Mouse (Mus musculus) spleen, adult 12 weeks (tissue): ENCODE results near the gene Nod1.
A peak's percentile ranks its signal among the peaks of the same experiment; 100 is the strongest.

Source experiments
- DNase-seq: peaks from one replicate; pipeline ENCODE4 v3.0.0; 2022; ENCODE audit warnings: low spot score

The Nod1 gene

DNA sequence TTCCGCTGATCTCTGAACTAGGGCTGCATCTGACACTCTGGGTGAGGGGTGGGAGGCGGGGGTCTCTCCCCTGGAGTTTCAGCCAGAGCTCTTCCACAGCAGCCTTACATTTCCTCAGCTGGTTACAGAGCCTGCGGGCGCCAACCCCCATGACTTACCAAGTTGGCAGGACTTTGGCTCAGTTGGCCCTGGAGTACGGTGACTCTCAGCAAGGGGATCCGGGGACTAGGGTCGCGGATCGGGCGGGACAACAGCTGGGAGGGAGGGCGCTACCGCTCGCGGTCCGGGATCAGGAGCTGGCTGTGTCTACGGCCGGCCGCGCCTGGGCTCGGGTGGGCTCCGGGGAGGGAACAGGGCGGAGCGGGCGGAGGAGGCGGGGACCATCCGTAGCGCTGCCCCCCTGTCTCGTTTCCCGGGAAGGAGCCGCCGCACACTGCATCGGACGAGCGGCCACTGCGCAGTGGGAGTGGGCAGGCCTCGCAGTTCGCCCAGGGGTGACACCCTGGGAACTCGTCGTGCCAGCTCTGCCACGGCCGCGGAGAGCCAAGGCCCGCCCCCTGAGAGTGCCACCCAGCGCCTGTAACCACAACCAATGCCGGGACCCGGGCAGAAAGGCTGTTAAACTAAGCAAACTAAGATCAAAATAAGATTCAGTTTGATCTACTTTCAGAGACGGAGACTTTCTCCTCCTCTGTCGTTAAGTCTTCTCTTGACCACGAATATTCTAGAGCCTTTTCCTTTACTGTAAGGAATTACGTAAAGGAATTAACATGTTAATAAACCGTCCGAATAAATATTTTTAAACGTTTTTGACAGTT lies at the start of gene Nod1:
Gene Nod1, minus strand, starts transcription at position 502 of the 818 bp plus-strand sequence.
- peak; percentile 30 for DNase-seq

DNA sequence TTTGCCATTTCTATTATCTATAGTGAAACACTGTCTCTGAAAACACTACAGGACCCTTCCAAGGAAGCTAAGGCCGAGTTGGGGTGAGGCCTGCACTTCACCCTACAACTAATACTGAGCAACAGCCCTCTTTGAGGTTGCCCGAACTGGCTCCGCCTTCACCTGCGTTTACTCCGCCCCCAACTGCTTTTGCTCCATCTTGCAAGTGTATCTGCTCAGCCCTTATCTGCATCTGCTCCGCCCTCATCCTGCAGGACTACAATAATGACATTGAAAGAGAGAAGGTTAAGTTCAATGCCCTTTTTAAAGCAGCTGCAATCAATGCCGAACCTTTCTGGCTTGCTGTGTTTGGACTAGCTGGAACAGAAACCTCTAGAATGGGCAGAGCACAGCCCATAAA lies 49.4 kb upstream of the Nod1 start:
- DNase-seq = no peak

- no peak for DNase-seq
Measured at GRCm38 (mm10) chr6:55018417-55018816, 46.0 kb upstream of the Nod1 start.

- DNase-seq = peak; percentile 18
Measured at GRCm38 (mm10) chr6:55016710-55017583, 44.5 kb upstream of the Nod1 start.

GRCm38 (mm10) chr6:55016236-55016635 lies 43.8 kb upstream of the Nod1 start:
- no peak for DNase-seq

- DNase-seq = no peak
Measured at GRCm38 (mm10) chr6:55014184-55014583, 41.8 kb upstream of the Nod1 start.

GRCm38 (mm10) chr6:55012516-55012915 lies 40.1 kb upstream of the Nod1 start:
- DNase-seq = no peak

GRCm38 (mm10) chr6:55010330-55011091 lies 38.1 kb upstream of the Nod1 start:
- DNase-seq = no peak

DNA sequence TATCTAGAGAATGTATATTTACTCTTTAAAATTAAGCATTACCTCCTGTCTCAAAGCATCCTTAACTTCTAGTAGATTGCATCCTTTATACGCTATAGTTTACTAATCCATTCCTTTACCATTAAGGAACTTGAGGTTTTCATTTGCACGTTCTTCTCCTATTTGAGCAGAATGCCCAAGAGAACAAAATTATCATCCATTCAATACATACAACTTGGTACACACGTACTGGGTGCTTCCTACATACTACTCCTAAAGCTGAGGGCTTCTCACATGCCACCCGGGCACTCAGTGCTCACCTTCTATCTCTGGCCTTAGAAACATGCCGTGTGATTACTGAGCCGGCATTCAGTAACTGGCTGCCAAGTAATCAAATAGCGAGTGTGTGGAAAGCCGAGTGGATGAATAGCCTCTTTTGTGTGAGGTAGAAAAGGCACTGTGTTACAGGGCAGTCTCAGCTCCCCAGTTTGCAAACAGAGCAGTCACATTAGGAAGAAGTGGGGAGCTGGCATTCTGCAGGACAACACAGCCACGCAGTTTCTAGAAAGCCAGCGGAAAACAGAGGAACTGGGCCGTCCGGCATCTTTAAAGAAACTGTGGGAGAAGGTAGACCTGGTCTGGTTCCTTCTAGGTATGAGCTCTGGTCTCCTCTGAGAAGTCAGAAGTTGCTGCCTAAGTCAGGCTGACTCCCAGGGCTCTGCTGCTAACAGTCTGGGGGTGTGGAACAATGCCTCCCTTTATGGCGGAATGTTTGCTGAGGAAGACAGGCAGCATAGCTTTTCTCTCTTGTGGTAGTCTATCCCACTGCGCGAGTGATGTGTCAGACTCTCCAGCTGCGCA lies 37.2 kb upstream of the Nod1 start:
- DNase-seq = no peak

DNA sequence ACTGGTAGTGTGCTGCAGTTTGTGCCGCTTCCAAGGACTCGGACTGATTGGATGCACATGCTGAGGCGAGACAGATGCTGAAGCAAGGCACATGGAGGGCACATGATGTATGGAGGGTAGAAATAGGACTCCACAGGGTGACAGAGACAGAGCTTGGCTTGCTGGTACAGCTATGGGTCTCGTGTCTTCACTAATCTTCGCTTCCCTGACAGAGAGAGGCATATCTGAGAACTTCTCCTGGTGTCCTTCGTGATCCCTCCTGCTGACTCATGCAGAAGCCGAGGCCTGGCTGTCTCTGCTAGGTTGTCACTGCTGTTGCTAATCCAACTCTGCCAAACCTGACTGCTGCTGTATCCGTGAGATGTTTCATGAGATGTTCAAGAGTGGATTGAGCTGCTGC lies 36.0 kb upstream of the Nod1 start:
- DNase-seq = no peak

DNA sequence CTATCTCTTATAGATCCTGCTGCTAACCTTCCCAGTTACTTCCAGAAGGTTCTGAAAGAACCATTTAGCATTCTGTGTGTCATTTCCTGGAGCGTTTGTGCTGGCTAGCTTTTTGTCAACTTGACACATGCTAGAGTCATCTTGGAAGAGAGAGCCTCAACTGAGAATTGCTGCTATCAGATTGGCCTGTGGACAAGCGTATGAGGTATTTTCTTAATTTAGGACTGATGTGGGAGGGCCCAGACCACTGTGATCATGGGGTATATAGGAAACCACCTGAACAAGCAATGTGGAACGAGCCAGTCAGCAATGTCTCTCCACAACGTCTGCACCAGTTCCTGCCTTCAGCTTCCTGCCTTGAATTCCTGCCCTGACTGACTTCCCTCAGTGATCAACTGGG lies 31.1 kb upstream of the Nod1 start:
- DNase-seq = no peak

DNA sequence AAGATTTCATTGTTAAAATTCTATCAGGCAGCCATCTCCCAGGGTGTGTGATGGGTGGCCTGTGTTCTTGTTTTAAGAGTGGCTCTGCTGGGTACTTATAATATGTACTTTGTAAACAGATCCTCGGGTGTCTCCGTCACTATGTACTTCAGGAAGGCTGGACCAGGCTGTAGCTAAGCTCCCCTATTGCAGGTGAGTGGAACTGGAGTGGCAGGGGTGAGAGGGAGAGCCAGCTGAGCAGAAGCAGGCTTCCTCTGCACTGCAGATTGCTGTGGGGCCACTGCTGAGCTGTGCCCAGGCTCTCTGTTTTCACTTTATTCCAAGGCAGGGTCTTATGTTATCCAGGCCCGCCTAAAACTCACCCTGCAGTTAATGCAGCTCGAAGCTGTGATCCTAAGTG lies 30.0 kb upstream of the Nod1 start:
- DNase-seq = no peak

DNA sequence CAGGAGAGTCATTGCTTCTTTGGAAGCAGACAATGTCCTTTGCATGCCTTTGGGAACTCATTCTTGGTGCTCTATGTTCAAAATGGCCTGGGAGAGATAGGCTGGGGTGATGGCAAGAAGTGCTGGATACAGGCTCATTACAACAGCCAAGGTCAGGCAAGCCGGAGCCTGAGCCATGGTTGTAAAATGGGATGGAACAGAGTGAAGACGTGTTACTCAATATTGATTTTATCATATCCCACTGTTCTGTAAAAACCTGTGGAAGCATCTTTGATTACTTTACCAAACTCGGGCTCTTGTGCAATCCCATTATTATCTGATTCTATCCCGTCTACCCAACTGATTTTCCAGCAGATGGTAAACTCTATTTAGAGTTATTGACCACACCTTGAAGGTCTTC lies 28.9 kb upstream of the Nod1 start:
- no peak for DNase-seq

DNA sequence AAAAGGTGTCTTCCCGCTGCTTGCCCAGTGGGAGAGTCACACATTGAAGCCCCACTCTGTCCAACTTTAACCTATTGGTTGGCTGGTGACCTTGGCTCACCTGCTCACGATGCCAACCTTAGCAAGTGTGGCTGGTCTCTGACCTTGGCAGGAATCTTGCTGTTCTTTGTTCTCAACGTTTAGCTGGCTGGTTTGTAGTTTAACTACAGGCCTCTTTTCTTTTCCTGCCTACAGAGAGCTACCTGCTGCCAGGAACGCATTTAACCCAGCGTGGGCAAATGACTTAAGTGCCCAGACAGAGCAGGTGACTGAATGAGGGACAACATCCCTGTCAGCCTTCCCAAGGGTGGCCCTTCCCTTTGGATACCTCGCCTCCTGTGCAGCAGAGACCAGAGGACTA lies 25.3 kb upstream of the Nod1 start:
- DNase-seq = no peak

- DNase-seq = no peak
Measured at GRCm38 (mm10) chr6:54996361-54996760, 23.9 kb upstream of the Nod1 start.

DNA sequence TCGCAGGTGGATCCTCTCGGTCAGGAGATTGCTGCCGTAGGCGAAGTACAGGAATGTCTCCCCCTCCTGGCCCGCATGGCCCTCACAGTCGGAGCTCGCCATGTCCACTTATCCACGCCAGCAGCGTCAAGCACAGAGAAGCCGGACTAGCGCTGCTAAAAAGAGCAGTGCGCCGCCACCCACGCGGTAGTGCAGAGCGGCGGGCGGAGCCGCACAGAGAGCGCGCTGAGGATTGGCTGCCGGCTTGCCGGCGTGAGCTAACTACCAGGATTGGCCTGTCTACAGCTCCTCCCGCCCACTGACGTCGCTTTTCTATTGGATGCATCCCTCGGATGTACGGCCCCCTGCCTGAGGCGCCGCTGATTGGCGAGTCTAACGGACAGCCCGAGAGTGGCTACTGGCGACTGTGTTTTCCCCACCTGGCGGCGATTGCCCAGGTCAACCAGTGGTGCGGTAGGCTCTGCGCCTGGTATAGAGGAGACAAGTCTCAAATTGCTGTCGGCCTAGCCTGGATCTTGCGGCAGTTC lies 20.4 kb upstream of the Nod1 start, which contains the start of gene Ggct:
Gene Ggct, minus strand, starts transcription at position 217 of the 527 bp plus-strand sequence.
- DNase-seq = peak; percentile 85

DNA sequence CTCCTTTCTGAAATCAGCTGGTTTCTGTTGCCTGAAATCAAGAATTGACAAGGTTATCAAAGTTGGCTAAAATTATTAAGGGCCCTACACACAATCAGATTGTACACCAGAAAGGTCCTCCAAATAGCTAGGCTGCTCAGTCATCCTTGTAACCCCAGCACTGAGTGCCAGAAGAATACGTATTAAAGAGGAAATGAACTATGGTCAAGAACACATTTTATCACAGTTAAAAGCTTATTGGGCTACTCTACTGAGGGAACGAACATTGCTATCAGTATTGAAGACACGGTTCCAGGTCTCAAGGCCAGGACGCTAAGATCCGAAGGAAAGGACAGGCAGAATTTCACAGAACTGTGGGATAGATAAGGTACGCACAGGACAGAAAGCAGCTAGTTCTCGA lies 19.7 kb upstream of the Nod1 start:
- DNase-seq = no peak

DNA sequence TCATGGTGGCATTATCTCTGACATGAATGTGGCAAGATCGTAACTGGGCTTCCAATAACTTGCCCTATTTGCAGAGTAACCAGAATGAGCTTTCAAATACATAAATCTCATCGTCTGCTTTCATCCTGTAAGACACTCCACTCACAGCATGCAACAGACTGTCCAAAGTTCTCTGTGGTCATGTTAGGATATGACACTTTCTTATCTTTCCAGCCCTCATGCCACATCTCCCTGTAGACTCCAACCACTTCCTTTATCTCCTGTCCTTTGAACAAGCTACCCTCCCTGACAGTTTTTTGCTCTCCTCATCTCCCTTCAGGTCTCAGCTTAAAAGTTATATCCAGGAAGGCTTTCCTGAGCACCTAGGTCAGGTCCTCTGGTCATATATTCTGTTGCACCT lies 18.8 kb upstream of the Nod1 start:
- DNase-seq = no peak

DNA sequence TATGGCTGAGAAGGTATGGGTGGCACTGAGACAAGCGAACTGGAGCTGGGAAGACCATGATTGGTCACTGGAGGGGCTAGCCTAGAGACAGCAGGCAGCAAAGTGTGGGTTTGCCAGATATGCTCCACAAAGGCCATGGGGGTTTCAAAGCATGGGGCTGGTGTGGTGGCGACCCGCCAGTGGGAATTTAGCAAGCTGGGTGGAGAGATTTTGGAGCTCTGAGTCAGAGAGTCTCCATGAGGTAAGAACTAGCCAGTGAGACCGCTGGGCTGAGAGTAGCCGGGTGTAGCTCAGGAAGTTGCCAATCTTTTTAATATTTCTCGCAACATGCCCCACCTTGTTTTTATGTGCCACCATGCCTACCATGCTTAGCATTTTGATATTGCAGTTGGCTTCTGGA lies 15.7 kb upstream of the Nod1 start:
- DNase-seq = no peak

GRCm38 (mm10) chr6:54984096-54984495 lies 11.7 kb upstream of the Nod1 start:
- DNase-seq = no peak

DNA sequence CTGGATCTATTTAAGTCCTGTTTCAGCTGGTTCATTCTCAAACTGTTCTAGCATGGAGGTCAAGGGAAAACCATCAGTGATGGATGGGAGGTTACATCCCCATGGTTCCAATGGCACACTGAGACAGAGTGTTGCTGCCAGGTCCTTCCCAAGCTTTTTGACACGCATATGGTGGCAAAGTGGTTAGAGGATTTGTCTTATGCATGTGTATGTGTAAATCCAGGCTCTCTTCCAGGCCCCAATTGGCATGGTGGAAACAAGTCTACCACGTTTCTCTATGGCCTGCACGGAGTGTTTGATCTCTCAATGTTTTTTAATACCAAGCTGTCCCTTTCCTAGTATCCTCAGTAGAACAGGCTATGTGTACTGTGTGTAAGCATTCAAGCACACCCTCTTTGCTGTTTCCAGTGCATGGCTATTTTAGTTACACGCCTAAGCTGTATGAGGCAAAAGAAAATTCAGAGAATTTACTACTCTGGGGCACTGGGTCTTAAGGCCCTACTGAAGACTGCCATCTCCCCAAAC lies 11.2 kb upstream of the Nod1 start:
- no peak for DNase-seq
